Mouse (Mus musculus) embryonic facial prominence, embryonic 11.5 days (tissue): ENCODE measurements around the gene Srrd. TPM values are rescaled to one million over a fixed set of nuclear protein-coding genes. Genes with fewer than 3 reads are reported as not detected.

Experiments used
- ATAC-seq: fragments of 200-750 bp; cut with Nextera tagmentation; replicated peaks from 2 replicates; pipeline ENCODE4 v1.8.0; 2017; ENCODE audit warnings: low read depth; ENCODE audit not compliant: insufficient number of reproducible peaks, low FRiP score, low TSS enrichment
- DNase-seq: peaks from one replicate; pipeline ENCODE4 v3.0.0-alpha.2; 2015; ENCODE audit warnings: low spot score
- H3K27ac ChIP-seq: fragments of 300-500 bp; sonication (generic); replicated peaks from 2 replicates; pipeline ENCODE4 v1.5.1; 2014; ENCODE audit warnings: mild to moderate bottlenecking, low read depth, low read length, control low read depth
- H3K27me3 ChIP-seq: fragments of 300-500 bp; sonication (generic); 2 replicates; pipeline ENCODE4 v1.6.1; 2014; ENCODE audit warnings: mild to moderate bottlenecking, low read length, moderate library complexity, mixed read lengths; ENCODE audit not compliant: control insufficient read depth, insufficient read depth
- H3K36me3 ChIP-seq: fragments of 300-500 bp; sonication (generic); replicated peaks from 2 replicates; pipeline ENCODE4 v1.6.1; 2014; ENCODE audit warnings: low read depth, mild to moderate bottlenecking, low read length, moderate library complexity, mixed read lengths; ENCODE audit not compliant: control insufficient read depth, insufficient read depth
- H3K4me1 ChIP-seq: fragments of 300-500 bp; sonication (generic); 2 replicates; pipeline ENCODE4 v1.6.1; 2014; ENCODE audit warnings: low read length, mixed read lengths; ENCODE audit not compliant: control insufficient read depth, insufficient read depth
- H3K4me2 ChIP-seq: fragments of 300-500 bp; sonication (generic); 2 replicates; pipeline ENCODE4 v1.6.1; 2014; ENCODE audit warnings: low read depth, mild to moderate bottlenecking, control low read depth, low read length, moderate library complexity
- H3K4me3 ChIP-seq: fragments of 300-500 bp; sonication (generic); 2 replicates; pipeline ENCODE4 v1.5.1; 2014; ENCODE audit warnings: low read depth, low read length, control low read depth
- H3K9ac ChIP-seq: fragments of 300-500 bp; sonication (generic); replicated peaks from 2 replicates; pipeline ENCODE4 v1.6.1; 2014; ENCODE audit warnings: mild to moderate bottlenecking, control low read depth, low read length
- H3K9me3 ChIP-seq: fragments of 300-500 bp; sonication (generic); replicated peaks from 2 replicates; pipeline ENCODE4 v1.6.1; 2016; ENCODE audit warnings: mild to moderate bottlenecking, low read length, inconsistent platforms, mixed read lengths; ENCODE audit not compliant: control insufficient read depth
- WGBS: fragments of 180-500 bp; shearing (Covaris S2); extraction: QIAGEN DNeasy Blood & Tissue Kit; methylation state at CpG from one replicate; pipeline ENCODE4 v1.1.7; 2014; 5-methylcytosine and 5-hydroxymethylcytosine counted together
- polyA plus RNA-seq: library from polyadenylated mRNA; unstranded; fragments of >200 nt; fragmentation: Nextera tagmentation; extraction: Ambion mirVana; gene quantifications from 2 replicates; pipeline ENCODE4 v1.2.1, GENCODE M21; 2014

Gene Srrd
- polyA plus RNA-seq, 1 experiment from 2014 or later: 45.7 TPM

DNA sequence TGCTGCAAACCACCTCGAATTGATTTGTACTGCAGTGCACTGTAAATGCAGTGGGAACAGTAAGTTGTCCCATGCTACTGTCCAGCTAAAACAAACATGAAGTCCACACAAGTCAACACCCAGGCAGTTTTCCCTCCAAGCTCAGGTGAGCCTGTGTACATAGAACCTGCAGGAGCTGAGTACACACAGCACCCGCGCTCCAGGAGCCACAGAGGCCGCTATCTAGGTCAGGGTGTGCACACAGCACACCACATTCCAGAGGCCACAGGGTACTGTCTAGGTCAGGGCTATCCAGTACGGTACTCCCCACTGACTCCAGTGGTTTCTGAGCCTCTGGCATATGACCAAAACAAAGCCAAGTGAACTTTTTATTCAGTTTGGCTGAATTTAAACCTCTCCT is 40.5 kb downstream of the Srrd start:
- no peak for ATAC-seq
- no peaks in the 10 kb centered on the region for H3K27me3 ChIP-seq
- no peak for DNase-seq
- H3K4me3 ChIP-seq: no peak overlapping the region
- 86% methylated on average over 5 of the region's 5 CpGs for WGBS
- no peaks in the 10 kb centered on the region for H3K36me3 ChIP-seq
- no peaks in the 10 kb centered on the region for H3K4me1 ChIP-seq
- H3K4me2 ChIP-seq: no peak overlapping the region
- H3K27ac ChIP-seq: no peak overlapping the region
- no peak overlapping the region for H3K9ac ChIP-seq
- no peaks in the 10 kb centered on the region for H3K9me3 ChIP-seq

DNA sequence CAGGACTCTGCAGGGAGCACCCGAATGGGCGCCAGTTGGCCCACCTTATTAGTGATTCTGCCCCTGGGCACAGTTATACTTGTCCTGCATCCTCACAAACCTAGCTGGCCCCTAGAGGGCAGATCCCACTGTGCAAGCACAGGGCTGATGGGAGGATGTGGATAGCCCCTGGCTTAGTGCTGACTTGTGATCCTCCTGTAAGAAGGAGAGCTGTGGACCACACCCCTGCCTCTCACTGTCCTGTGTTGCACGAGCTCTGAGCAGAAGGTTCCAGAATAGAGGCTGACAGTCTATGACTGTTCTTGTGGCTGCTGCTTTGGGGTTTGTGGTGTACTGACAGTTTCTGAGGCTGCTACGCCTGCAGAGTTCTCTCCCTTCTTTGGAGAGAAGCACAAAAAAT is 41.1 kb downstream of the Srrd start:
- Histone ChIP-seq H3K27ac (no peak overlapping the region), H3K9me3 (no peaks in the 10 kb centered on the region), H3K36me3 (no peaks in the 10 kb centered on the region), H3K9ac (no peak overlapping the region), H3K4me3 (no peak overlapping the region), H3K4me1 (no peaks in the 10 kb centered on the region), H3K4me2 (no peak overlapping the region), H3K27me3 (no peaks in the 10 kb centered on the region)
- no peak for DNase-seq
- 74% methylated on average over 4 of the region's 4 CpGs for WGBS
- ATAC-seq: no peak

DNA sequence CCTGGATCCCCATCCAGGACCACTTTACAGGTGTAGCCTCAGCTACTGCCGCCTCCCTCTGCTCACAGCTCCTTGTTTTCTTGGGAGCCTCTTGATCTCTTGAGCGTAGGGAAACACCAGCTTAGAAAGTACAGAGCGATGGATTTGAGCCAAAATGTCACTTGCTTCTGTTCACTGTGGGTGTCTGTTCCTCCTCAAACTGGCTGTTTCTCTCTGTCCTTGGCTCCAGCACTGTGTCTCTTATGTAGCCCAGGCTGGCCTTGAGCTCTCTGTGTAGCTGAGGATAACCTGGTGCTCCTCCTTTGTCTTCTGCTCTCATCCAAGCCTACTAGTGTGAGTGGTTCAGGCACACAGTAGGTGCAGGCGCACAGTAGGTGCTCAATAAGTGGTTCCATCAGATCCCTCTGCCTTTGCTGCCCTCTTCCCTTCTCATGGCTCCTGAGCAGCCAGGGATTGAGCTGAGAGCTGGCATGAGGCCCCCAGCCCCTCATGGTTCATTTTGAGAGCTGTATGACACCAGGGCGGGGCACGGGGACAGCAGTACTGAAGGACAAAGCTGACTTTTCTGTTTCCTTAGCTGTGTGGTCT is 42.0 kb downstream of the Srrd start:
- no peak overlapping the region for H3K4me3 ChIP-seq
- H3K36me3 ChIP-seq: no peaks in the 10 kb centered on the region
- no peaks in the 10 kb centered on the region for H3K9me3 ChIP-seq
- ATAC-seq (no peak), DNase-seq (no peak)
- no peak overlapping the region for H3K27ac ChIP-seq
- H3K4me1 ChIP-seq: no peaks in the 10 kb centered on the region
- no peak overlapping the region for H3K9ac ChIP-seq
- H3K4me2 ChIP-seq: no peak overlapping the region
- no peaks in the 10 kb centered on the region for H3K27me3 ChIP-seq
- WGBS: 88% methylated on average over 6 of the region's 6 CpGs

DNA sequence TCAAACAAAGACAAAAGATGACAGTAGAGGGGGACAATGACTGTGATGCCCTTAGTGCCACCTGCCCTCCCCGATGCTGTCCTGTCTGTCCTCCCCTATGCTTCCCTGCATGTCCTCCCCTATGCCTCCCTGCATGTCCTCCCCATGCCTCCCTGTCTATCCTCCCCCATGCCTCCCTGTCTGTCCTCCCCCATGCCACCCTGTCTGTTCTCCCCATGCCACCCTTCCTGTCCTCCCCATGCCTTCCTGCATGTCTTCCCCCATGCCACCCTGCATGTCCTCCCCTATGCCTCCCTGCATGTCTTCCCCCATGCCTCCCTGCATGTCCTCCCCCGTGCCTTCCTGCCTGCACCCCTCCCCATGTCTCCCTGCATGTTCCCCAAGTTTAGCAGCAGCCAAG is 42.7 kb downstream of the Srrd start:
- Histone ChIP-seq H3K9ac (no peak overlapping the region), H3K27ac (no peak overlapping the region), H3K4me3 (no peak overlapping the region), H3K36me3 (no peaks in the 10 kb centered on the region), H3K4me1 (no peaks in the 10 kb centered on the region), H3K9me3 (no peaks in the 10 kb centered on the region), H3K27me3 (no peaks in the 10 kb centered on the region), H3K4me2 (no peak overlapping the region)
- 85% methylated on average over 2 of the region's 2 CpGs for WGBS
- DNase-seq (no peak), ATAC-seq (no peak)

DNA sequence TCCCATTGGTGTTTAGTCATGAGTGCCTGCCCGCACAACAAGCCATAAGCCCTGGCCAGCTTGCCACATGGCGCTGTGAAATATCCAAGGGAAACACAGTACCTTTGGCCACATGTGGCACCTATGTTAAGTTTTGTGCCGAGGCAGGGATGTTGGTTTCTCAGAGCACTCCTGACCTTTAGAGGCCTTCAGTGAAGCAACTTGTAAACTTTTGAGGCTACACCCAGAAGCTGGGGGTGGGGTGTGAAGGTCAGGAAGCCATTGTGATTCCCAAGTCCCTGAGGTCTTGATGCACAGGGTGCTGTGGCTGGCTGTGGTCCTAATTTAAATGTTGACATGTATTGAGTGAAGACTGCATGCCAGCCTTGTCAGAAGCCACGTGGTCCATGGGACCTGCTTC is 43.4 kb downstream of the Srrd start:
- Histone ChIP-seq H3K4me1 (no peaks in the 10 kb centered on the region), H3K4me2 (no peak overlapping the region), H3K9ac (no peak overlapping the region), H3K27me3 (no peaks in the 10 kb centered on the region), H3K36me3 (no peaks in the 10 kb centered on the region), H3K4me3 (no peak overlapping the region), H3K27ac (no peak overlapping the region), H3K9me3 (no peaks in the 10 kb centered on the region)
- ATAC-seq (no peak), DNase-seq (no peak)
- 84% methylated on average over 4 of the region's 4 CpGs for WGBS

DNA sequence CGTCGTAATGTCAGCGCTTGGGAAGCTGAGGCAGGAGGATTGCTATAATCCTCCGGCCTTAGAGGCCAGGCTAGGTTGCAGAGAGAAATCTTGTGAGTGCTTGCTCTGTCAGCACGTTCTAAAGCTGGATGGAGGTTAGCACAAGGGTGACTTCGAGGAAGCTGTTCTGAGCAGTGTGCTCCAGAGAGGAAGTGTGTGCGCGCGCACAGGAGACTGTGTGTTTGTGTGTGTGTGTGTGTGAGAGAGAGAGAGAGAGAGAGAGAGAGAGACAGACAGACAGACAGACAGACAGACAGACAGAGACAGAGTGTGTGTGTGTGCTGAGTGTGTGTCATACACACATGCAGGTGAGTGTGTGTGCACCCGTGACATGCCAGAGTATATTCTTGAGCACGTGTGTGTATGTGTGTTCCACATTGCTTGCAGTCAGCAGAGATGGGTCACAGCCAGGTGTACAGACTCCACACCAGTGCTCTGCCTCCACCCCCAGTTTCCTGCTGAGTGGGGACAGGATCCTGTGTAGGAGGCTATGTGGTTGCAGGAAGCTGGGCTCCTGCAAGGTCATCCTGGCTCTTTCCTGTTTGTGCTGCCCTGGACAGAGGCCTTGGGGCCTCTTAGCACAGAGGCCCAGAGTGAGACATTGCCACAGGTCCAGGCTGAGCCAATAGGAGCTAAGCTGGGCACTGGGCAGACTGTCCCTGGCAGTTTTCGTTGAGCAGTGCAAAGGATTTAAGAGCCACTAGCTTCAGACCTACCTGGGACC is 44.4 kb downstream of the Srrd start:
- DNase-seq: no peak
- H3K27me3 ChIP-seq: no peaks in the 10 kb centered on the region
- H3K4me1 ChIP-seq: no peaks in the 10 kb centered on the region
- no peak overlapping the region for H3K4me3 ChIP-seq
- H3K9me3 ChIP-seq: no peaks in the 10 kb centered on the region
- no peak overlapping the region for H3K9ac ChIP-seq
- no peaks in the 10 kb centered on the region for H3K36me3 ChIP-seq
- WGBS: 88% methylated on average over 12 of the region's 12 CpGs
- H3K27ac ChIP-seq: no peak overlapping the region
- H3K4me2 ChIP-seq: no peak overlapping the region
- ATAC-seq: no peak

DNA sequence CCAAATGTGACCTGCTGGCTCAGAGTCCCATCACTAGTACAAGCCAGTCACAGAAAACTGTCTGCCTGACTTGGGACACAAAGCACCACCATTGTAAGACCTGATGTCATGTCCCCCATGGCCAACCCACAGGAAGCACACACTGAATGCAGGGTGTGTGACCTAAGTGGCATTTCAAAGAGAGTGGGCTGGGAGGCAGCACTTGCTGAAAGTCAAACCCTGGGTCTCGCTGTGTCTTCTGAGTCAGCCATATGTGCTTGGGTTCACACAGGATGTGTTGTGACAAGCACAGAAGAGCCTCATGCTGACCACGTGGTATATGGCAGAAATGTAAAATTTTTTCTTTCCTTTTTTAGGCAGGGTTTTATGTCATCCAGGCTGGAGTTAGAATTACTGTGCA is 45.6 kb downstream of the Srrd start:
- H3K27ac ChIP-seq: no peak overlapping the region
- H3K4me1 ChIP-seq: no peaks in the 10 kb centered on the region
- 67% methylated on average over 2 of the region's 2 CpGs for WGBS
- H3K27me3 ChIP-seq: no peaks in the 10 kb centered on the region
- no peaks in the 10 kb centered on the region for H3K36me3 ChIP-seq
- DNase-seq: no peak
- no peak overlapping the region for H3K4me2 ChIP-seq
- no peak for ATAC-seq
- H3K9me3 ChIP-seq: no peaks in the 10 kb centered on the region
- no peak overlapping the region for H3K9ac ChIP-seq
- no peak overlapping the region for H3K4me3 ChIP-seq

DNA sequence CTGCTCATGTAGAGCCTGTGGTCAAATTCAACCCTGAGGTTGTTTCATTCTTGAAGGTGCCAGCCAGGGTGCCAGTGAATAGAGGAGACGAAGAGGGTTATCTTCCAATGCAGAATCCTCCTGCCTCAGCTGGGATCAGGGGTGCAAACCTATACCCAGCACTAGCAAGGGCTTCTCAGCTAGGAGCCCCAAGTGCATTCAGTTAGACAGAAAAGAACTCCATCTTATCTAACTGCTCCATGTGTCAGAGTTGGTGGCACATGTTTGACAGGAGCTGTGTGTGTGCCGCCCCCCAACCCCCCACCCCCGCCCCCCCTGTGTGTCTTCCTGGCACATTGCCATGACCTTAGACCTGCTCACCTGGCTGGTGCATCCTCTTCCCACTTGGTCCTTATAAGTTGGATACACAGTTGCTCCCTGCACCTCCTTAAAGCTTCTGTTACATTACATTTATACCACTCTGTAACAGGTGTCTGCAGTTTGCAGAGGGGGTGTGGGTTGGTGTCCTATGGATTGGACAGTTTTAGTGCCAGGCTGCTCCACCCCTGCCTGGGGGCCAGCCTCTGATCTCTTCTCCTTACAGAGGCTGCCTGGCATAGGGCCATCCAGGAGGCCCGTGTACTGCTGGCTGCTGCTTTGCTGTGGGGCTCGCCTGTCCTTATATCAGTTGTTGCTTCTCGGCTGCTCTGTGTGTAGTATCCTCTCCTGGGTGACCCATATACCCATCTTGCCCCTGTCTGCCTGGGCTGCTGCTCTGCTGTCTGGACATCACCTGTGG is 46.2 kb downstream of the Srrd start:
- no peaks in the 10 kb centered on the region for H3K4me1 ChIP-seq
- no peak overlapping the region for H3K27ac ChIP-seq
- H3K27me3 ChIP-seq: no peaks in the 10 kb centered on the region
- ATAC-seq: no peak
- H3K9ac ChIP-seq: no peak overlapping the region
- DNase-seq: no peak
- H3K9me3 ChIP-seq: no peaks in the 10 kb centered on the region
- WGBS: 86% methylated on average over 6 of the region's 6 CpGs
- H3K36me3 ChIP-seq: no peaks in the 10 kb centered on the region
- no peak overlapping the region for H3K4me2 ChIP-seq
- H3K4me3 ChIP-seq: no peak overlapping the region
